Mouse (Mus musculus) adrenal gland, adult 2 months (tissue): Measurements from ENCODE around the gene Mprip. TPM values are rescaled to one million over a fixed set of nuclear protein-coding genes. Genes with fewer than 3 reads are reported as not detected.
"Not testable (repeated sequence)": the region's sequence is repeated elsewhere in the genome, so short reads cannot be mapped to it uniquely, and the experiment has no call there.

ENCODE experiments used
- DNase-seq: peaks from one replicate; pipeline ENCODE4 v3.0.0; 2021
- polyA plus RNA-seq: library from polyadenylated mRNA; depleted of rRNA; stranded (reverse); fragments of >200 nt; gene quantifications from 2 replicates; pipeline ENCODE4 v1.2.3, GENCODE M21; 2012
- total RNA-seq, 2 experiments: library from RNA; stranded (reverse); gene quantifications; 2 replicates each; pipeline ENCODE4 v1.2.3; 2021

Mprip gene
- total and polyA plus RNA-seq, 3 experiments = 79.6 to 233 (median 190) TPM

DNA sequence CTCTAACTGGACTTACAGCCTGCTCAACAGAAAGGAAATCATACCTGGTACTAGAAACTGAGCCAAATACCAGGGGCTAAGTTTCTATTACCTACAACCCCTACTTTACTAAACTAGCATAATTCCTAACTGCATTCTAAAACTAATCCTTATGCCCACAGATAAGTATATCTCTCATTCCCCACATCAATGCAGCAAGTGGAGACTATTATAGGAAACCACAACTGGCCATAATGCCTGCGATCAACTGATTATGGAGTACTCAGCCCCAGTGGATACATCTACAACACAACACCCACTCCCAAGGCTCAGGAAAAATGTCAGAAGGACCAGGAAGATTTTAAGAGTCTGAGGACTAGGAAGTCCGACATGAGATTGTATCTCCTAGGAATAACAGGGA, 7.6 kb upstream of the Mprip start:
- DNase-seq = no peak

DNA sequence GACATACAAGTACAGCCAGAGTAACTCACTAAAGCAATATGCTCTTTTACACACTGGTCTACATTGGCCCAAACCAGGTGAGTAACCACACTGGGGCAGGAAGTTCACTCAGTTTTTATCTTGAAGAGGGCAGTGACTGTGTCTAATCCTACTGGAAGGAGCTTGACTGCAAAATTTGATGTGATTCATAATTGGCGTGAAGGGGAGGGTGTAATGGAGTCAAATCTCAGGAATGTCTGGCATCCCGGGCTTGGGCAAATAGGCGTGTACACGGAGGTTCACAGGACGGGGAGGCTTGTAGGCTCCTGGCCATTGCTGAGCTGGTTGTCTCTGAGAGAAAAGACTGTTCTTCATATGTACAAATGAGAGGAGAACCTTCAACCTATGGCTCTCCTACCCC, 5.8 kb upstream of the Mprip start:
- DNase-seq = no peak

DNA sequence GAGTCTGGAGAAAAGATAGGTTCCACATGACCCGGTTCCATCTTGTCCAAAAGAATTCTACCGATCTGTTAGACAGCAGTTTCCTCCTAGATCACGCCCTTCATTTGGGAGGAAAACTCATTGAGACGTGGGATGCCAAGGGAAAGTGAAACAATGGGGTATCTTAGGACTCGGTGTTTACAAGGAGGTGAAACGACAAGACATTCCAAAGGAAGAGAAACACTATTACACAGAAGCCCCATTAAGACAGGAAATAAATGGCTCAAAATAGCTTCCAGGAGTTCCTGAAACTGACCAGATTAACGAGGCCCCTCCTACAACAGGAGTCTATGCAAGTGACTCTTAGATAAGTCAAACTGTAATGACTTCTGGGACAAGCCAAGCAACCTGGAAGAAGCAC, 5.1 kb upstream of the Mprip start:
- DNase-seq = no peak

DNA sequence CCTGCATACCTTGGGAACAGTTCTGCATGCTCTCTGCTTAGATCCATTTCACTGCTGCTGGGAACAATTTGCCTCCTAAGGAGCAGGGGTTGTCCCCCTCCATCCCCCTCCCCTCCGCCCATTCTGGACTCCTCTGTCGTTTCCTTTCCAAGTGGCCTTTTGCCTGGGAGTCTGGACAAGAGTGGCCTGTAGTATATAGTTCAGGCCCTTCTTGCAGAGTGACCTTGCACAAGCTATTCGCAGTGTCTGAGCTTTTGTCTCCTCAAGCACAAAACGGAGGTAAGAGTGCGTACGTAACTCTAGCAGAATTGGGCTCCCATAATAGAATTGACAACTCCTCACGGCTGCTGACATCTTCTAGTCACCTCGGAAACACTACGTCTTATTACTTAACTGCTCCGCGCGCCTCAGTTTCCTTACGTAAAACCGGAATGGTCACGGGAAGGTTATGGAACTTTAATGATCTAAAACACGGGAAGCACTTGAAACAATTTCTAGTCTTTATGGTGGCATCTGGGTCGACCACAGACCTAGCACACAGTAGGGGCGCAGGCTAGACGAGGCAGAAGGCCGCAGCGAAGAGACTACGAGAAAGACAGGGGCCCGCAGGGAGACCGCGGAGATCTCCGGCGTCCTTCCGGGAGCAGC, 620 bp downstream of the Mprip start:
- peak; percentile 40 for DNase-seq

DNA sequence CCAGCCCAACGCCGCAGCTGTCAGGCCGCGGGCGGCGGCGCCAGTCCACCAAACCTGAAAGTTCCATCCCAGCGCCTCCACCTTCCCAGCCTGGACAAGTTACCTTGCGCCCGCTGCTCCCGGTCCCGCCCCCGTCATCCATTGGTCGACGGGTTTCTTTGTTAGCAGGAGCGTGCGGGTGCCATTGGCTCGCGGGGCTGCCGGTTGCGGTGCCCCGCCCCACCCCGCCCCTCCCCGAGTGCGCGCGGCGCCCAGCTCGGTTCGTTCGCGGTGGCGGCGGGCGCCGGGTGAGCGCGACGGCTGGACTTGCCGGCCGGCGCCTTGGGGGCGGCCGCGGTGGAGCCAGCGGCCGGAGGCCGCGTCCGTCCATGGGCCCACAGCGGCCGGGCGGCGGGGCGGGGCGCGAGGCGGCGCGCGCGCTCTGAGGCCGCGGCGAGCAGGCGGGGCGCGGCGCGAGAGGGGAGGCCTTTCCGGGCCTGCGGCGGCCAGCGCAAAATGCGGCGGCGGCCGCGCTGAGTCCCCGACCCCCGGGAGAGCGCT, 1.2 kb downstream of the Mprip start:
- peak; percentile 98 for DNase-seq

DNA sequence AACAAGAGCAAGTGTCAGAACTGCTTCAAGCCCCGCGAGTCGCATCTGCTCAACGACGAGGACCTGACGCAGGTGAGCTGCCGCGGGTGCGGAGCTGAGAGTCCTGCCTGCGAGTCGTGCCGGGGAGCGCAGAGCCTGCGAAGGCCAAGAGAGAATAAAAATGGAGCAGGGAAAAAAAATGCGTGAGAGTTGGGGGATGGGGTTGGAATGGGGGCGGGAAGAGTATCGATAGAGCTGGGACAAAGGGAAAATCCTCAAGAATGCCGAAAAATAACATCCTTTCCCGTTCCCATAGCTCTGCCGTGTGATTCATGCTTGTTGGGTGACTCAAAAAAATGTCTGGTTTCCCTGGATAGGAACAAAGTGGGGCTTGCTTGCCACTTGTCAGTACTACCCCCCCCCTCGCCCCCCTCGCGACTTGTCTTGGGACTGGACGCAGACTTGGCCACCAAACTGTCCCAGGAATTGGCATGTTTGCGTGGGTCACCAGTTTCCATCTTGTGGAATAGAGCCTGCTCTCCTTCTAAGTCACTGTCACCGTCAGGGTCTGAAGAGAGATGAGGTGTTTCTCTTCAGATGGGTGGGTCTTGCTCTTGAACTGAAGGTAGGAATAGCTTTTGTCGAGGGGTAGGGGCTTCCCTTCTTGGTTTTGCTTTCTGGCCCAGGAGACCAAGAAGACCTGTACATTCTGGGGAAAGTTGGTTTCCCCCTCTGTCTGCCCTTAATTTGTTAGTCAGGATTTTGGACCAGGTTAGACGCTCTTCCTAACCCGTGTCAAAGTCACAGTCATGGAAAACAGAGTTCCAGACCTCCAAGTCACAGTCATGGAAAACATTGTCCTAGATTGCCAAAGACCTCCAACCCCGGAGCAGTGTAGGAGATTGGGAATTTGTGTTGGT, 2.0 kb downstream of the Mprip start:
- peak; percentile 29 for DNase-seq

DNA sequence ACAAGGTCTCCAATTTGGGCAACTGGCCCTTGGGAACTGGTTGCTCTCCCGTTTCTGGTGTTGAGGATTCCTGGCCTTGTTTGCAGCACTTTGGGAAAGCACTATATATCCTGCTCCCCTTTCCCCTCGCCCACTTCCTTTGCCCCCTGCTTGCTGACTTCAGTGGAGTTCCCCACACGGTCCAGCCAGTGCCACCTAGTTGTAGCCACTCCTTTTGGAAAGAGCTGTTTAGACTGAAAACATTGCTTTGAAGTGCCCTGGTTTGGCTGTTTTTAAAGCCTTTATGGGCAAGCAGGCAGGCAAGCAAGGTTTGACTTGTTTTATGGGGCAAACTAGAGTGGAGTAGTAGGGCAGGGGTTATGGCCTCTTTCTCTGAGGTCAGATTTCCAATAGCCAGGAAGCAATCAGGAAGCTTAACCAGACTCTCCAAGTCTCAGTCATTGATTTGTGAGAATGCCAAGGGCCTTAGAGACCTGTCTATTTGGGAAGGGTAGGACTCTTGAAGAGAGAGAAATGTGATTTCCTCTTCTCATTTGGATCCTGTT, 2.7 kb downstream of the Mprip start:
- DNase-seq = peak; percentile 31

DNA sequence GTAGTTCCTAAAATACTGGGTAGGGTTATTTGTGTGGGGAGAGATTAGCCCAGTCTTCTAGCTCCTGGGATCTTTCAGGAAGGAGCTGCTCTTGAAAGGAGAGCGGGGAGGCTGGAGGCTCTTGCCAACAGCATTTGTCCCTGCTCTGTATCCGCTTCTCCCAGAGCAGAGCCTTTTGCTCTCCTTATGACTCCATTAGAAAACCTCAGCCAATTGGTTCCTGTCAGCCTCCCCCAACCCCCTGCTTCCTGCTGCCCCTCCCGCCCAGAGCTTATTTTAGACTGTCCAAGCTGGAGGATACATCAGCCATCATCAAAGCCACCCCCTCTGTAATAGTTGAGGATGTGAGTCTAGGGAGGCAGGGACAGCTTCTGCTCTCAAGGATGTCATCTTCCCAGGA, 3.7 kb downstream of the Mprip start:
- DNase-seq = peak; percentile 66

DNA sequence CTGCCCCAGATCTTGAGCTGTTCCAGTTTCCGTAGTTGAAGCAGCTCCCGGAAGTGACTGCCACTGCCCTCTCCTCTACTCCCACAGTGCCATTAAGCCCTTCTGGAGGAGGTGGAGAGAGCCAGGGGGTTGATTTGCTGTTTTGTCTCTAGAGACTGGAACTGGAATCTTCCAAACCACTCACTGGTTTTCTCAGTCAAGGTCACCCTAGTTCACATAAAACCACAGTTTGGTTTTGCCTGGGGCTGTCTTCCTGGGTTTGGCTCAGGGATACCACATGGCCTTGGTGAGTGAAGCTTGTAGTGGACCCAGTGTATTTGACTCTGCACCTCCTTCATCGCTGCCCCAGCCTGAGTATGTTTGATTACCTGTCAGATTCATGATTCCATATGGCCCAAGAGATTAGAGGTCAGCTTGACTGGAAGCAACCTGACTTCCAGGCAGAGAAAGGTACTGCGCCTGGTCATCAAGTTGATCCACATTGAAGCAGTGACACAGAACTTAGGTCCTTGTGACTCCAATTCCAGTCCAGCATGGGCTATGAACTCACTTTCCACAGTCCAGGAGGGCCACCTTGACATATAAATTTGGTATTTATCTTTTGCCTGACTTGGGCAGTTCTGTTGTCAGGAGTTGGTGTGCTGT, 10.1 kb downstream of the Mprip start:
- DNase-seq = peak; percentile 65

DNA sequence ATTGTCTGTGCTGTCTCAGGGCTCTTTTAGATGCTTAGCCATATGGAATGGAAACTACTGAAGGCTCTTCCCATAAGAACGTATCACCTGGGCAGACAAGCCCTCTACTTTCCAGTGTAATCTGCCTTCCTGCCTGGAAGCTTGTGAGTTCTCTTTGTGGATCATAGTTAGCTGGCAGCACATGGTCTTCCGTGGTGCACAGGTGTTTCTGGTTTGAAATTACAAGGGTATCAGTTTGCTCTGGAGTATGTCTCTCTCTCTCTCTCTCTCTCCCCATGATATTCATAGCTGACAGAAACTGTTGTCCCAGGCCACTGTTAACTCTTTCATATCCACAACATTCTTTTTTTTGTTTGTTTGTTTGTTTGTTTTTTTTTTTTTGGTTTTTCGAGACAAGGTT, 12.9 kb downstream of the Mprip start:
- DNase-seq = no peak

DNA sequence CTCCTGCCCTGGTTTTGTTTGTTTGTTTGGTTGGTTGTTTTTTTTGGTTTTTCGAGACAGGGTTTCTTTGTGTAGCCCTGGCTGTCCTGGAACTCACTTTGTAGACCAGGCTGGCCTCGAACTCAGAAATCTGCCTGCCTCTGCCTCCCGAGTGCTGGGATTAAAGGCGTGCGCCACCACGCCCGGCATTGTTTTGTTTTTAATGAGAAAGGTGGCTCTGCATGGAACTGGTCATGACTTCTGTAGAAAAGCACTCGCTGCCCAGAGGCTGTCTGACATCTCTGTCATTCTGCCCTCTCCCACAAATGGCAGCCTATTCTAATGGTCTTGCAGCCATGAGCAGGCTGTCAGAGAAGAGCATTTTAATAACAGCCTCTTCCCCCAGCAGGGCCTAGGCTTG, 13.6 kb downstream of the Mprip start:
- DNase-seq = not testable (repeated sequence)

DNA sequence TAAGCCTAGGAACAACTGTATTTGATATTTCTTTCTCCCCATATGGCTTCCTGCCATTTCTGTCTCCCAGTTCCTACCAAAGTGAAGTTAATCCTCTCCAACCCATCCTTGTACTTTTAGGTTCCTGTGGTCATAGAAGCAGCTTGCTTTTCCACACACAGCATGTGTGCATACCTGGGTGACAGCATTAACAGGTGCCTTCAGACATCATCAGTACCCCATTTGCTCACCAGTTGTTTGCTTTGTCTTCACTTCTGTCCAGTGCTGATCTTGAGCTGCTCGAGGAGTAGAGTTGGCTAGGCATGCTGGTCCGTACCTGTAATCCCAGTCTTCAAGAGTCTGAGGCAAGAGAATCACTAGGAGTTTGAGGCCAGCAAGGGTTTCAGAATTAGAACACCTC, 16.7 kb downstream of the Mprip start:
- no peak for DNase-seq

DNA sequence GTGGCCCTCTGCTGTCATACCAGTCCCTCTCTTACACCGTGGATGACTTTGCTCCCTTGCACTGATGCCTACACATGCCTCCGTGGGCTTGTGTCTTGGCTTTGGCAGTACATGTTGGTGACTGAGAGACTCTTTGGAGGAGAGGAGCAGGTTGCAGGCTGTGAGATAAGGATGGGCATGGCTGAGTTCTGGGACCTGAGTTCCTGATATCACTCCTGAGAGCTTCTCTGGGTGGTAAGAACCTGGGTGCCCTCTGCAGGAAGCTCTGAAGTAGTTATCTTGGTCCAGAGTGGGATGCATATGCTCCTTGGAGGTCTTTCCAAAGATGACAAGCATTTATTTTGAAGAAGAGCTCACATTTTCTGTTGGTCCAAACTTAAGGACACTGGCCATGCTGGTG, 17.6 kb downstream of the Mprip start:
- no peak for DNase-seq

DNA sequence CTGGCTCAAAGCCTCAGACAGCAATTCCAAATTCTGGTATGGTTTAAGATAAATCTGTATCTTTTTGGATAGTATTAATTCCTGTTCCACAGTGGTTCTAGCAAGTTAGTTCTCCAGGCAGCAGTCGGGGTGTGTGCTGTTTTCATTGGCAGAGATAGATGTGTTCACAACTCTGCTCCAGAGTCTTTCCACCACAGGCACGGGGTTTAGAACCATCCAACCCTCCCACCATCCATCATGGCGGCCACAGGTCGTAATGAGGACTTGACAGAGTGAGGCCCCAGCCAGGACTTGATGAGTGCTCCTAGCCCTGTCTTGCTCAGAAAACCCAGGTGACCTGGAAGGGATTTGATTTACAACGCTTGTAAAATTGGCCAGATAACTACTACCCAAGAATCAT, 19.0 kb downstream of the Mprip start:
- no peak for DNase-seq

DNA sequence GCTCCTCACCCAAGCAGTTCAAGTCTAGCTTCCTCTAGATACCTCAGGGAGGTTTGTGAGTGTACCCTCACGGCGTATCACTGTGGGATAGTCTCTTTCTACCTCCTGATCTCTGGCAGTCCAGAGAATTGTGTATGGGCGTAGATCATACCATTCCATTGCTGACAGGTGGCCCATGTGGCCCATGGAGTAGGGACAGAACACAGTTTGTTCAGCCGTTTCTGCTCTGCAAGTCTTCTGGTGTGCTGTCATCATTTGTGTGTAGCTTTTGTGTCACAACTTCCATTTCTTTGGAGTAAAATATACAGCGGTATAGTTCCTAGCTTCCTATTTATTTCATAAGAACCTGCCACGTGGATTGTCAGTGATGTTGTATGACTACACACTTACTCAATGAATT, 23.9 kb downstream of the Mprip start:
- no peak for DNase-seq

DNA sequence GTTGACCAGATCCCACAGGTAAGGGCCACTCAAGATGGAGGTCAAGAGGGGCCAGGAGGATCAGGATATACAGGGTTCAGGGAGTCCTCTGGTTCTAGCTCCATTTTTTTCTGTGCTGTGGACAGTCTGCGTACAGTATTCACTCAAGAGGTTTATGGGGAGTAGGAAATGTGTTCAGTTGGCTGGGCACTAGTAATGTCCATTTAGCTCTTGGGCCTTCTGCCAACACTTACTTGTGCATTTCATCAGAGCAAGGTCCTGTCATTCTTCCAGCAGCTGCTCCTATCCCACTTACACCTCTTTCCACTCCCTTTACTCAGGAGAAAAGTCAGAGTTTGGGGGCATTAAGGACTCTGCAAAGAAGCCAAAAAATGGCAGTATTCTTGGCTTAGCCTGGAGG, 33.4 kb downstream of the Mprip start:
- DNase-seq = peak; percentile 65

DNA sequence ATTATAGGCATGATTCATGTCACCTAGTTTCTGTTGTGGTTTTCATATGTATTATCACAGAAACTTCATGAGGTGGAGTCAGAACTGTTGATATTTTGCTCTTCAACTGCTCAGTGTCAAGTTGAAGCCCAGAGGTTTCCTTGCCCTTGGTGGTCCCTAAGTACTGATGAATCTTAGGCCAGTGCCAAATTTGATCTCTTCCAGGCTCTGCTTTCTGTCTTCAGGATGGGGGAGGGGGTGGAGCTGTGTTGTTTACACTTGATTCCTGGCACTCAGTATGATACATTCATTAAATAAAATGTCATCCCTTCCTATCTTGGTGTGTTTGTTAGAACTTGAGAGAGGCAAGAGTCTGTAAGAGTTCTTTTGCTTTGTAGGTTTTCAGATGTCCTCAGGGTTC, 34.4 kb downstream of the Mprip start:
- no peak for DNase-seq

DNA sequence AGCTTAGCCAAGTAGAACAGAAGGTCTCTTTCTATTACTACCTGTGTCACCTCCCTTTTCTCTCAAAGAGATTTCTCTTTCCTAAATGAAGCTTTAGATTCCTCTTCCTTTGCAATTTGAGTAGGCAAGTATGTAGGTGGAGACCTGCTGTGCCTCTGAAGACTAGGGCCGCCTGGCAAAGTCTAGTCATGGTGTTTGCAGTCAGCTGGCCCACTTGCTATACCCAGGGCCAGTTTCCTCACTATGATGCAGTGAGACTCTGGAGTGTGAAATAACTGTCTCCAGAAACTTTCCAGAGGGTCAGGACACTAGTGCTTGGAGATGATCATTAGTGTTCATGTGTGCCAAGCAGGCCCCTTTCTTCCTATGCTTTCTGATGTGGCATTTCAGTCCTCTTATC, 36.5 kb downstream of the Mprip start:
- no peak for DNase-seq

DNA sequence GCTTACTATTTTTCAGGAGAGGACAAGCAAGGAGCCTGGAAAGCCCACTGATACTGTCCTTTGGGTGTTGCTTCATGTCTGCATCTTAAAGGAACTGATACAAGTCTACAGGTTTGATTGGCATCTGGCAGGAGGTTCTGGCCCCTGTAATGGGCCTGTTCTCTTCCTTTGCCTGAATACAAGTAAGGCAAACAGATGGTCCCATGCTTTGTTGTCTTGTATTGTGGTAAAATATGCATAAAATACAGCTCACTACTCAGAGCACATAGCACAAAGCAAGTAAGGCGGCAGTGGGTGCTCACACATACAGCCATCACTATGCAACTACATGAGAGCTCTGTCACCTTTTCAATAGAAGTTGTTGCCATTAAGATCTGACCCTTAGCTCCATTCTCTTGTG, 39.7 kb downstream of the Mprip start:
- no peak for DNase-seq

DNA sequence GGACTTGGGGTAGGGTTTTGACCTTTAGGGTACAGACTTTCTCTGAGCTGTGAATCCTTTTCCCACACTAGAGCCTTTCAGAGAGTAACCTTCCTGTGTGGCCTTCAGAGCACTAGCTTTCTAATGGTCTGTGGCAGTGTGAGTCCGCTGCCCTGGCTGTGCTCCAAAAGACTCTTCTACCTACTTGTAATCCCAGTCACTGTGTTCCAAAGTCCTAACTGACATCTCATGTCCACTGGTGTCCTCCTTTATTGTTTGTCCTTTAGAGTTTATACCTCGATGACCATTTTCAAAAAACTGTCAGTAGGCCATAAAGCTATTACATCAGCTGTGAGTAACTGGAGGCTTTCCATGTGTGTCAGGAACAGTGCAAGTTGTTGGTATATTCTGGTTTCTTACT, 44.0 kb downstream of the Mprip start:
- peak; percentile 81 for DNase-seq

DNA sequence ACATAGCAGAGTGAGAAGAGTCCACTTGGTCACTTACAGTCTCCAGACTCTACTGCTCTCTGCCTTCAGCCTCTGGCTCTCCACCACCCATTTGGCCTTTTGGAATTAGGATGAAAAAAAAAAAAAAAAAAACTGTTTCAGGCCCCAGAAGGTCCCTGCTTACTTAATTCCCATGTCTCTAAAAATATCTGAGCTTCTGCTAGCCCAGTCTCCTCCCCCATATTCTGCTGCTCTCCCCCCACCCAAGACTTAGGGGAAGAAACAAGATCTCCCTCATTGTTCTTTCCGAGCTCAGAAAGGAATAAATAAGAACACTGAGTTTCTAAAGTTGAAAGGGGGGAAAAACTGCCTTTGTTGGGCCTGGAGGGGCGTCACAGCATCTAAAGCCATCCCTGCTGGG, 46.4 kb downstream of the Mprip start:
- DNase-seq = no peak

DNA sequence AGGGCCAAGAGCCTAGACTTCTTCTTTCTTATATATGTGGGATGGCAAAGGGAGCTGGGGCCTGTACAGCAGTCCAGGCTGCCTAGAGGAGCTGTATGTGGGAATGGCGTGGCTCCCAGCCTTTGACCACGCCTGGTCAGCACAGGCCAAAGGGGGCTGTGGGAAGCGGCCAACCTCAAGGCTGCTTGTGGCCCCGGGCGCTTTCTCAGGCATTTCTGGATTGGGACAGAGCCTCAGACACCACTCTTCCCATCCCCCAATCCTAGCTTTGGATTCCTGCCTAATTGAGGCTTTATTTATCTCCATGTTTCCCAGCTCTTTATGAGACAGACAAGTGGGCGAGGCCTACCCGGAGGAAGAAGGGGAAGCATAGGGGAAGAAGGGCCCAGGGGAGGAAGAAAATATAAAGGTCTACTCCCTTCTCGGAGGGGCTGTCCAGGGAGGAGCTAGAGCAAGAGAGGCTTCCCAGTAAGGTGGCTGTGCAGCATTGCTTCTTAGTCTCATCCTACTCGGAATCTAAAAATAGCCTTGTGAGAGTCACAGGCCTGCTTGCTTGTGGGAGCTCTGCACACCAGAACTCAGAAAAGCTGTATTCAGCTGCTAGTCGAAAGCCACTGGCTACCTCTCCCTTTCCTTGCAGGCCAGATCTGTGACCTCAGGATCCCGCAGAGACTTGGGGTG, 47.0 kb downstream of the Mprip start:
- peak; percentile 66 for DNase-seq
